Mouse (Mus musculus) embryonic stem cell, embryonic (primary cell): Measurements from ENCODE around the gene Nap1l1.

Source experiments
- CTCF ChIA-PET, 4 experiments: fragments of 300-600 bp in 2 of 4; fragments of 350-600 bp in 2 of 4; sonication (Branson Sonifier 250); formaldehyde crosslinking; loops; one replicate each; lab custom pipeline; 2022; ENCODE audit warnings: inconsistent platforms in 2 of 4; lab: Charles Lee
- POLR2A ChIA-PET, 4 experiments: fragments of 300-600 bp in 2 of 4; fragments of 350-600 bp in 2 of 4; sonication (Branson Sonifier 250); formaldehyde crosslinking; loops; one replicate each; lab custom pipeline; 2022; ENCODE audit warnings: antibody characterized with exemption in 4 of 4, inconsistent platforms in 1 of 4; lab: Charles Lee

The Nap1l1 gene

GRCm38 (mm10) chr10:111519620-111520370 lies 46.8 kb downstream of the Nap1l1 start:
- POLR2A ChIA-PET = no interaction called here
- CTCF ChIA-PET = no interaction called here

- ChIA-PET POLR2A (no interaction called here), CTCF (no interaction called here)
Measured at GRCm38 (mm10) chr10:111520621-111521020, 47.6 kb downstream of the Nap1l1 start.

GRCm38 (mm10) chr10:111521636-111522035 lies 48.6 kb downstream of the Nap1l1 start:
- POLR2A ChIA-PET = interaction anchor here in 1 of 4 experiments (0.6 kb wide), 1 partner anchor 623 kb away, joined by 3 read pairs; no protein-coding TSS in a partner anchor
- CTCF ChIA-PET = interaction anchor here in 1 of 4 experiments (0.9 kb wide), 1 partner anchor 98 kb away, joined by 3 read pairs; no protein-coding TSS in a partner anchor

- POLR2A ChIA-PET = interaction anchor here in 1 of 4 experiments (0.6 kb wide), 1 partner anchor 623 kb away, joined by 3 read pairs; no protein-coding TSS in a partner anchor
Measured at GRCm38 (mm10) chr10:111522230-111522629, 49.2 kb downstream of the Nap1l1 start.

GRCm38 (mm10) chr10:111523894-111524293 lies 50.9 kb downstream of the Nap1l1 start:
- ChIA-PET POLR2A (interaction anchor here in 2 of 4 experiments (0.9 to 1.1 kb wide), 3 partner anchors 18 to 248 kb away, joined by 3 read pairs; partner anchors contain the start of gene Phlda1 (in 1 of the 2)), CTCF (interaction anchor here in 1 of 4 experiments (0.6 kb wide), 1 partner anchor 112 kb away, joined by 3 read pairs; no protein-coding TSS in a partner anchor)

More at GRCm38 (mm10) chr10:111522230-111522629, 49.2 kb downstream of the Nap1l1 start:
- CTCF ChIA-PET = interaction anchor here in 1 of 4 experiments (0.9 kb wide), 1 partner anchor 97 kb away, joined by 3 read pairs; no protein-coding TSS in a partner anchor

GRCm38 (mm10) chr10:111527057-111527456 lies 54.0 kb downstream of the Nap1l1 start:
- CTCF ChIA-PET = no interaction called here
- POLR2A ChIA-PET = no interaction called here

GRCm38 (mm10) chr10:111527613-111528012 lies 54.6 kb downstream of the Nap1l1 start:
- POLR2A ChIA-PET = no interaction called here

GRCm38 (mm10) chr10:111528283-111528682 lies 55.3 kb downstream of the Nap1l1 start:
- ChIA-PET CTCF (no interaction called here), POLR2A (no interaction called here)

More at GRCm38 (mm10) chr10:111527613-111528012, 54.6 kb downstream of the Nap1l1 start:
- CTCF ChIA-PET = no interaction called here

- POLR2A ChIA-PET = no interaction called here
- CTCF ChIA-PET = no interaction called here
Measured at GRCm38 (mm10) chr10:111530398-111530797, 57.4 kb downstream of the Nap1l1 start.

GRCm38 (mm10) chr10:111534691-111535090 lies 61.7 kb downstream of the Nap1l1 start:
- ChIA-PET POLR2A (no interaction called here), CTCF (no interaction called here)

- ChIA-PET POLR2A (interaction anchor here in 3 of 4 experiments (0.5 to 1.1 kb wide), 5 partner anchors 25 to 1216 kb away, joined by 3 to 8 read pairs (median 4); partner anchors contain the start of gene Phlda1 (in 1 of the 3)), CTCF (interaction anchor here in 1 of 4 experiments (0.7 kb wide), 1 partner anchor 11 kb away, joined by 3 read pairs; no protein-coding TSS in a partner anchor)
Measured at GRCm38 (mm10) chr10:111537410-111537809, 64.4 kb downstream of the Nap1l1 start.

- CTCF ChIA-PET = no interaction called here
- POLR2A ChIA-PET = interaction anchor here in 3 of 4 experiments (0.8 to 1.9 kb wide), 7 partner anchors 9 to 393 kb away, joined by 3 to 6 read pairs (median 3); partner anchors contain the start of gene Phlda1 (in 1 of the 3)
Measured at GRCm38 (mm10) chr10:111539724-111540324, 66.8 kb downstream of the Nap1l1 start.

GRCm38 (mm10) chr10:111540678-111541077 lies 67.7 kb downstream of the Nap1l1 start:
- ChIA-PET CTCF (no interaction called here), POLR2A (interaction anchor here in 3 of 4 experiments (0.6 to 1.5 kb wide), 4 partner anchors 35 to 392 kb away, joined by 3 to 5 read pairs (median 3); partner anchors contain the start of gene Phlda1 (in 1 of the 3))

- ChIA-PET CTCF (interaction anchor here in 1 of 4 experiments (0.7 kb wide), 1 partner anchor 173 kb away, joined by 3 read pairs; no protein-coding TSS in a partner anchor), POLR2A (no interaction called here)
Measured at GRCm38 (mm10) chr10:111543106-111543505, 70.1 kb downstream of the Nap1l1 start.

GRCm38 (mm10) chr10:111543781-111544260 lies 70.8 kb downstream of the Nap1l1 start:
- CTCF ChIA-PET = interaction anchor here in 1 of 4 experiments (0.7 kb wide), 1 partner anchor 172 kb away, joined by 3 read pairs; no protein-coding TSS in a partner anchor
- POLR2A ChIA-PET = interaction anchor here in 1 of 4 experiments (0.6 kb wide), 1 partner anchor 420 kb away, joined by 12 read pairs; no protein-coding TSS in a partner anchor

GRCm38 (mm10) chr10:111544311-111544710 lies 71.3 kb downstream of the Nap1l1 start:
- ChIA-PET CTCF (no interaction called here), POLR2A (interaction anchor here in 1 of 4 experiments (0.6 kb wide), 1 partner anchor 419 kb away, joined by 12 read pairs; no protein-coding TSS in a partner anchor)

GRCm38 (mm10) chr10:111545648-111546047 lies 72.6 kb downstream of the Nap1l1 start:
- ChIA-PET POLR2A (no interaction called here), CTCF (no interaction called here)
